Mouse (Mus musculus) left cerebral cortex, postnatal 14 days (tissue): ENCODE measurements around the gene Acvrl1. TPM values are rescaled to one million over a fixed set of nuclear protein-coding genes. Genes with fewer than 3 reads are reported as not detected.

ENCODE experiments used
- DNase-seq, 2 experiments: peaks; one replicate each; pipeline ENCODE4 v3.0.0; 2021 to 2022; ENCODE audit warnings: low spot score in 2 of 2, mixed read lengths in 1 of 2
- intact Hi-C: fragments of 180-260 bp; cut with DNase I; formaldehyde crosslinking; loops from one replicate; pipeline ENCODE4 v1.15.1; 2025
- long read RNA-seq, 2 experiments: library from polyadenylated mRNA; stranded (forward); transcript quantifications; one replicate each; pipeline ENCODE4 v2.0.0; 2021
- total RNA-seq, 2 experiments: library from RNA; stranded (reverse); gene quantifications; 2 replicates each; pipeline ENCODE4 v1.2.3; 2021

Gene Acvrl1
- 10 to 100 TPM; 12.9 to 17.1 TPM for total RNA-seq
- long read RNA-seq, experiment 1, partial matches to known transcripts = 7 of 8 reads
- long read RNA-seq, experiment 1, other reads (novel, unspliced or antisense) = 0 of 8 reads
- long read RNA-seq, experiment 2, partial matches to known transcripts = 5 of 7 reads
- long read RNA-seq, experiment 2, other reads (novel, unspliced or antisense) = 1 of 7 reads

GRCm38 (mm10) chr15:101128181-101129089 is at the start of gene Acvrl1:
TSS of gene Acvrl1 (plus strand) at chr15:101128522.
- DNase-seq = no peak
- intact Hi-C loops = no loop called here

GRCm38 (mm10) chr15:101078731-101079156 is 49.6 kb upstream of the Acvrl1 start:
- intact Hi-C loops = loop anchor here (5.0 kb wide), 1 partner anchor 119 kb away; no protein-coding TSS in a partner anchor
- peak; percentile 45 to 64 for DNase-seq

- DNase-seq = no peak
- intact Hi-C loops = no loop called here
These were observed 48.2 kb upstream of the Acvrl1 start for GRCm38 (mm10) chr15:101080031-101080520.

- DNase-seq = no peak
- intact Hi-C loops = no loop called here
These were observed 47.2 kb upstream of the Acvrl1 start for GRCm38 (mm10) chr15:101081035-101081548.

GRCm38 (mm10) chr15:101082236-101082635 is 46.1 kb upstream of the Acvrl1 start:
- no peak for DNase-seq

GRCm38 (mm10) chr15:101084499-101084898 is 43.8 kb upstream of the Acvrl1 start:
- intact Hi-C loops = no loop called here
- no peak for DNase-seq

More at GRCm38 (mm10) chr15:101082236-101082635, 46.1 kb upstream of the Acvrl1 start:
- intact Hi-C loops = no loop called here

GRCm38 (mm10) chr15:101086451-101086850 is 41.9 kb upstream of the Acvrl1 start:
- intact Hi-C loops = no loop called here
- no peak for DNase-seq

- intact Hi-C loops = no loop called here
- DNase-seq = no peak
These were observed 41.4 kb upstream of the Acvrl1 start for GRCm38 (mm10) chr15:101086956-101087355.

GRCm38 (mm10) chr15:101088291-101088690 is 40.0 kb upstream of the Acvrl1 start:
- intact Hi-C loops = no loop called here
- peak in 1 of 2 experiments; percentile 68 for DNase-seq

GRCm38 (mm10) chr15:101091551-101091950 is 36.8 kb upstream of the Acvrl1 start:
- DNase-seq = no peak
- intact Hi-C loops = no loop called here

- intact Hi-C loops = no loop called here
- DNase-seq = no peak
These were observed 36.0 kb upstream of the Acvrl1 start for GRCm38 (mm10) chr15:101092121-101092828.

- intact Hi-C loops = no loop called here
- peak; percentile 36 to 39 for DNase-seq
These were observed 35.3 kb upstream of the Acvrl1 start for GRCm38 (mm10) chr15:101092829-101093648.

- intact Hi-C loops = no loop called here
- no peak for DNase-seq
These were observed 34.3 kb upstream of the Acvrl1 start for GRCm38 (mm10) chr15:101093988-101094387.

- DNase-seq = no peak
- intact Hi-C loops = no loop called here
These were observed 33.3 kb upstream of the Acvrl1 start for GRCm38 (mm10) chr15:101094979-101095378.

- no peak for DNase-seq
- intact Hi-C loops = no loop called here
These were observed 32.9 kb upstream of the Acvrl1 start for GRCm38 (mm10) chr15:101095392-101095791.

- DNase-seq = no peak
These were observed 30.2 kb upstream of the Acvrl1 start for GRCm38 (mm10) chr15:101097985-101098651.

GRCm38 (mm10) chr15:101100996-101101395 is 27.3 kb upstream of the Acvrl1 start:
- intact Hi-C loops = loop anchor here (5.0 kb wide), 1 partner anchor 44 kb away; no protein-coding TSS in a partner anchor

More at GRCm38 (mm10) chr15:101097985-101098651, 30.2 kb upstream of the Acvrl1 start:
- intact Hi-C loops = no loop called here

More at GRCm38 (mm10) chr15:101100996-101101395, 27.3 kb upstream of the Acvrl1 start:
- no peak for DNase-seq
